Mouse (Mus musculus): ENCODE data around the gene Exosc9. TPM values are rescaled to one million over a fixed set of nuclear protein-coding genes. Genes with fewer than 3 reads are reported as not detected.

The Exosc9 gene
- polyA plus RNA-seq, 1 experiment from 2014 or later = 33.5 TPM

GRCm38 (mm10) chr3:36531242-36531641 lies 21.2 kb upstream of the Exosc9 start:
- TF ChIP-seq CTCF (IDR thresholded peaks at IDR 0.05; ENCODE audit: low read depth) (no peak), EP300 (optimal IDR thresholded peaks at IDR 0.05) (no peak)
- Histone ChIP-seq H3K4me2 (replicated peaks; ENCODE audit: low read depth) (no peak overlapping the region), H3K9me3 (ENCODE audit: control insufficient read depth, low read length) (no peaks in the 10 kb centered on the region), H3K27me3 (ENCODE audit: control insufficient read depth, insufficient read depth, low read length) (no peaks in the 10 kb centered on the region), H3K9ac (ENCODE audit: low read length) (no peak overlapping the region), H3K4me1 (replicated peaks; ENCODE audit: control insufficient read depth, insufficient read depth) (0 out of 2 replicates have a peak, but pooled peaks cover 2% of the 10 kb centered on the region), H3K27ac (replicated peaks) (no peak overlapping the region), H3K36me3 (ENCODE audit: control insufficient read depth, insufficient read depth, low read length) (no peaks in the 10 kb centered on the region), H3K4me3 (ENCODE audit: low read depth, low read length) (no peak overlapping the region)
- no peak for ATAC-seq (ENCODE audit: low FRiP score, low TSS enrichment)
- WGBS = 21% methylated on average over 2 of the region's 2 CpGs
- DNase-seq (ENCODE audit: low spot score) = no peak

GRCm38 (mm10) chr3:36531979-36532542 lies 20.3 kb upstream of the Exosc9 start:
- Histone ChIP-seq H3K9ac (ENCODE audit: low read length) (peak overlapping the region; percentile 43), H3K9me3 (ENCODE audit: control insufficient read depth, low read length) (no peaks in the 10 kb centered on the region), H3K27me3 (ENCODE audit: control insufficient read depth, insufficient read depth, low read length) (no peaks in the 10 kb centered on the region), H3K36me3 (ENCODE audit: control insufficient read depth, insufficient read depth, low read length) (no peaks in the 10 kb centered on the region), H3K4me1 (replicated peaks; ENCODE audit: control insufficient read depth, insufficient read depth) (0 out of 2 replicates have a peak, but pooled peaks cover 2% of the 10 kb centered on the region), H3K27ac (replicated peaks) (no peak overlapping the region), H3K4me3 (ENCODE audit: low read depth, low read length) (peak overlapping the region; percentile 41), H3K4me2 (replicated peaks; ENCODE audit: low read depth) (peak overlapping the region; percentile 64)
- peak; percentile 31 for DNase-seq (ENCODE audit: low spot score)
- no peak for TF ChIP-seq EP300 (optimal IDR thresholded peaks at IDR 0.05)
- no peak for TF ChIP-seq CTCF (IDR thresholded peaks at IDR 0.05; ENCODE audit: low read depth)
- WGBS = 3% methylated on average over 18 of the region's 18 CpGs
- ATAC-seq (ENCODE audit: low FRiP score, low TSS enrichment) = no peak

- Histone ChIP-seq H3K27me3 (ENCODE audit: control insufficient read depth, insufficient read depth, low read length) (no peaks in the 10 kb centered on the region), H3K9ac (ENCODE audit: low read length) (no peak overlapping the region), H3K27ac (replicated peaks) (no peak overlapping the region), H3K4me1 (replicated peaks; ENCODE audit: control insufficient read depth, insufficient read depth) (0 out of 2 replicates have a peak, but pooled peaks cover 2% of the 10 kb centered on the region), H3K4me3 (ENCODE audit: low read depth, low read length) (no peak overlapping the region), H3K4me2 (replicated peaks; ENCODE audit: low read depth) (peak overlapping the region; percentile 17; the same call in 1 of the 2 replicates), H3K36me3 (ENCODE audit: control insufficient read depth, insufficient read depth, low read length) (no peaks in the 10 kb centered on the region), H3K9me3 (ENCODE audit: control insufficient read depth, low read length) (no peaks in the 10 kb centered on the region)
- no peak for ATAC-seq (ENCODE audit: low FRiP score, low TSS enrichment)
- 30% methylated on average over 7 of the region's 7 CpGs for WGBS
- DNase-seq (ENCODE audit: low spot score) = no peak
- no peak for TF ChIP-seq EP300 (optimal IDR thresholded peaks at IDR 0.05)
- TF ChIP-seq CTCF (IDR thresholded peaks at IDR 0.05; ENCODE audit: low read depth) = 0 out of 2 replicates have a peak, but pooled peaks have one; percentile 1
Measured at GRCm38 (mm10) chr3:36532738-36533137, 19.7 kb upstream of the Exosc9 start.

- H3K4me1 ChIP-seq (replicated peaks; ENCODE audit: control insufficient read depth, insufficient read depth) = 0 out of 2 replicates have a peak, but pooled peaks cover 2% of the 10 kb centered on the region
- no peaks in the 10 kb centered on the region for H3K27me3 ChIP-seq (ENCODE audit: control insufficient read depth, insufficient read depth, low read length)
- H3K9me3 ChIP-seq (ENCODE audit: control insufficient read depth, low read length) = no peaks in the 10 kb centered on the region
- 0% methylated on average over 1 of the region's 1 CpGs for WGBS
- peak; percentile 91 for ATAC-seq (ENCODE audit: low FRiP score, low TSS enrichment)
- peak; percentile 41 for DNase-seq (ENCODE audit: low spot score)
- H3K4me3 ChIP-seq (ENCODE audit: low read depth, low read length) = no peak overlapping the region
- no peak overlapping the region for H3K27ac ChIP-seq (replicated peaks)
- TF ChIP-seq EP300 (optimal IDR thresholded peaks at IDR 0.05) = no peak
- TF ChIP-seq CTCF (IDR thresholded peaks at IDR 0.05; ENCODE audit: low read depth) = no peak
- no peaks in the 10 kb centered on the region for H3K36me3 ChIP-seq (ENCODE audit: control insufficient read depth, insufficient read depth, low read length)
- 0 out of 2 replicates have a peak overlapping the region, but pooled peaks have one; percentile 17 for H3K4me2 ChIP-seq (replicated peaks; ENCODE audit: low read depth)
- H3K9ac ChIP-seq (ENCODE audit: low read length) = no peak overlapping the region
Measured at GRCm38 (mm10) chr3:36533201-36533672, 19.2 kb upstream of the Exosc9 start.

- Histone ChIP-seq H3K27ac (replicated peaks) (no peak overlapping the region), H3K4me1 (replicated peaks; ENCODE audit: control insufficient read depth, insufficient read depth) (0 out of 2 replicates have a peak, but pooled peaks cover 2% of the 10 kb centered on the region), H3K9me3 (ENCODE audit: control insufficient read depth, low read length) (no peaks in the 10 kb centered on the region), H3K4me3 (ENCODE audit: low read depth, low read length) (no peak overlapping the region), H3K36me3 (ENCODE audit: control insufficient read depth, insufficient read depth, low read length) (no peaks in the 10 kb centered on the region), H3K27me3 (ENCODE audit: control insufficient read depth, insufficient read depth, low read length) (no peaks in the 10 kb centered on the region), H3K9ac (ENCODE audit: low read length) (no peak overlapping the region), H3K4me2 (replicated peaks; ENCODE audit: low read depth) (no peak overlapping the region)
- ATAC-seq (ENCODE audit: low FRiP score, low TSS enrichment) (no peak), DNase-seq (ENCODE audit: low spot score) (no peak)
- TF ChIP-seq EP300 (optimal IDR thresholded peaks at IDR 0.05) (no peak), CTCF (IDR thresholded peaks at IDR 0.05; ENCODE audit: low read depth) (no peak)
- 86% methylated on average over 12 of the region's 12 CpGs for WGBS
Measured at GRCm38 (mm10) chr3:36536041-36536440, 16.4 kb upstream of the Exosc9 start.
